Mouse (Mus musculus) R1 (cell line): ENCODE results near the gene Il13.

ENCODE experiments used
- DNase-seq: peaks from one replicate; pipeline ENCODE4 v3.0.0-alpha.2; 2018; ENCODE audit warnings: low read depth, low spot score

Il13 gene

GRCm38 (mm10) chr11:53634556-53634955, at the start of gene Il13:
TSS of gene Il13 (minus strand) at chr11:53634702.
- DNase-seq, result no peak

- no peak for DNase-seq
Measured at GRCm38 (mm10) chr11:53682994-53683530, 48.6 kb upstream of the Il13 start.

- no peak for DNase-seq
Measured at GRCm38 (mm10) chr11:53682170-53682569, 47.7 kb upstream of the Il13 start.

- no peak for DNase-seq
Measured at GRCm38 (mm10) chr11:53681686-53682085, 47.2 kb upstream of the Il13 start.

- no peak for DNase-seq
Measured at GRCm38 (mm10) chr11:53680141-53680540, 45.6 kb upstream of the Il13 start.

- no peak for DNase-seq
Measured at GRCm38 (mm10) chr11:53671414-53671813, 36.9 kb upstream of the Il13 start.

GRCm38 (mm10) chr11:53664091-53664490, 29.6 kb upstream of the Il13 start:
- no peak for DNase-seq

GRCm38 (mm10) chr11:53662794-53663674, 28.5 kb upstream of the Il13 start:
- no peak for DNase-seq

- DNase-seq, result no peak
Measured at GRCm38 (mm10) chr11:53657828-53658227, 23.3 kb upstream of the Il13 start.

GRCm38 (mm10) chr11:53657381-53657780, 22.9 kb upstream of the Il13 start:
- no peak for DNase-seq

GRCm38 (mm10) chr11:53656558-53657202, 22.2 kb upstream of the Il13 start:
- no peak for DNase-seq

- no peak for DNase-seq
Measured at GRCm38 (mm10) chr11:53655043-53655442, 20.5 kb upstream of the Il13 start.

- no peak for DNase-seq
Measured at GRCm38 (mm10) chr11:53652427-53652826, 17.9 kb upstream of the Il13 start.

- no peak for DNase-seq
Measured at GRCm38 (mm10) chr11:53651441-53651840, 16.9 kb upstream of the Il13 start.

- no peak for DNase-seq
Measured at GRCm38 (mm10) chr11:53644017-53644416, 9.5 kb upstream of the Il13 start.

GRCm38 (mm10) chr11:53642744-53643279, 8.3 kb upstream of the Il13 start:
- DNase-seq, result peak; percentile 65

GRCm38 (mm10) chr11:53637803-53638260, 3.3 kb upstream of the Il13 start:
- DNase-seq, result peak; percentile 13

- DNase-seq, result peak; percentile 54
Measured at GRCm38 (mm10) chr11:53637046-53637802, 2.7 kb upstream of the Il13 start.

- DNase-seq, result no peak
Measured at GRCm38 (mm10) chr11:53636183-53636646, 1.7 kb upstream of the Il13 start.

GRCm38 (mm10) chr11:53635590-53636182, 1.2 kb upstream of the Il13 start:
- DNase-seq, result no peak

- DNase-seq, result no peak
Measured at GRCm38 (mm10) chr11:53633644-53634043, 858 bp downstream of the Il13 start.
